Mouse (Mus musculus): ENCODE data around the gene Cdc26. TPM values are rescaled to one million over a fixed set of nuclear protein-coding genes. Genes with fewer than 3 reads are reported as not detected.
A peak's percentile ranks its signal among the peaks of the same experiment; 100 is the strongest.

The Cdc26 gene
- polyA plus RNA-seq, 1 experiment from 2014 or later, result 95.5 TPM

GRCm38 (mm10) chr4:62359256-62359775, 49.1 kb downstream of the Cdc26 start:
- peak overlapping the region; percentile 88 for H3K27ac ChIP-seq
- no peaks in the 10 kb centered on the region for H3K9me3 ChIP-seq (replicated peaks)
- peaks cover 33% of the 10 kb centered on the region for H3K36me3 ChIP-seq
- no peak for ATAC-seq
- peak overlapping the region; percentile 78 for H3K4me3 ChIP-seq
- 22% methylated on average over 7 of the region's 7 CpGs for WGBS (ENCODE audit: insufficient replicate concordance)
- peaks cover 34% of the 10 kb centered on the region for H3K4me1 ChIP-seq
- peak overlapping the region; percentile 86 for H3K4me2 ChIP-seq
- H3K27me3 ChIP-seq (replicated peaks), result no peaks in the 10 kb centered on the region
- H3K9ac ChIP-seq, result peak overlapping the region; percentile 83

GRCm38 (mm10) chr4:62357631-62358148, 50.8 kb downstream of the Cdc26 start:
- WGBS (ENCODE audit: insufficient replicate concordance), result 52% methylated on average over 1 of the region's 1 CpGs
- Histone ChIP-seq H3K27ac (peak overlapping the region; percentile 32; the same call in 1 of the 2 replicates), H3K9me3 (replicated peaks) (no peaks in the 10 kb centered on the region), H3K27me3 (replicated peaks) (no peaks in the 10 kb centered on the region), H3K4me2 (no peak overlapping the region), H3K36me3 (peaks cover 40% of the 10 kb centered on the region), H3K4me3 (no peak overlapping the region), H3K9ac (no peak overlapping the region), H3K4me1 (peaks cover 31% of the 10 kb centered on the region)
- no peak for ATAC-seq

GRCm38 (mm10) chr4:62349371-62349770, 59.1 kb downstream of the Cdc26 start:
- 91% methylated on average over 2 of the region's 2 CpGs for WGBS (ENCODE audit: insufficient replicate concordance)
- Histone ChIP-seq H3K9me3 (replicated peaks) (no peaks in the 10 kb centered on the region), H3K27ac (no peak overlapping the region), H3K36me3 (peaks cover 63% of the 10 kb centered on the region), H3K4me2 (no peak overlapping the region), H3K9ac (no peak overlapping the region), H3K4me1 (peaks cover 13% of the 10 kb centered on the region), H3K4me3 (no peak overlapping the region), H3K27me3 (replicated peaks) (no peaks in the 10 kb centered on the region)
- ATAC-seq, result no peak

GRCm38 (mm10) chr4:62348329-62348705, 60.1 kb downstream of the Cdc26 start:
- Histone ChIP-seq H3K9ac (no peak overlapping the region), H3K36me3 (peaks cover 69% of the 10 kb centered on the region), H3K4me2 (peak overlapping the region; percentile 15; the same call in 1 of the 2 replicates), H3K4me3 (no peak overlapping the region), H3K9me3 (replicated peaks) (no peaks in the 10 kb centered on the region), H3K27ac (peak overlapping the region; percentile 37; the same call in 1 of the 2 replicates), H3K27me3 (replicated peaks) (no peaks in the 10 kb centered on the region), H3K4me1 (peaks cover 13% of the 10 kb centered on the region)
- no peak for ATAC-seq
- WGBS (ENCODE audit: insufficient replicate concordance), result 58% methylated on average over 2 of the region's 2 CpGs

- Histone ChIP-seq H3K36me3 (peaks cover 71% of the 10 kb centered on the region), H3K4me1 (peaks cover 13% of the 10 kb centered on the region), H3K9me3 (replicated peaks) (no peaks in the 10 kb centered on the region), H3K4me2 (peak overlapping the region; percentile 15; the same call in 1 of the 2 replicates), H3K27ac (peak overlapping the region; percentile 37; the same call in 1 of the 2 replicates), H3K4me3 (no peak overlapping the region), H3K27me3 (replicated peaks) (no peaks in the 10 kb centered on the region), H3K9ac (no peak overlapping the region)
- 60% methylated on average over 9 of the region's 9 CpGs for WGBS (ENCODE audit: insufficient replicate concordance)
- no peak for ATAC-seq
These were observed 60.7 kb downstream of the Cdc26 start for GRCm38 (mm10) chr4:62347605-62348328.

GRCm38 (mm10) chr4:62345827-62346226, 62.6 kb downstream of the Cdc26 start:
- Histone ChIP-seq H3K27ac (no peak overlapping the region), H3K4me2 (no peak overlapping the region), H3K27me3 (replicated peaks) (no peaks in the 10 kb centered on the region), H3K4me3 (no peak overlapping the region), H3K9me3 (replicated peaks) (no peaks in the 10 kb centered on the region), H3K9ac (no peak overlapping the region), H3K4me1 (peaks cover 13% of the 10 kb centered on the region), H3K36me3 (peaks cover 67% of the 10 kb centered on the region)
- WGBS (ENCODE audit: insufficient replicate concordance), result 73% methylated on average over 4 of the region's 4 CpGs
- no peak for ATAC-seq

- H3K4me1 ChIP-seq, result peaks cover 7% of the 10 kb centered on the region
- H3K27me3 ChIP-seq (replicated peaks), result no peaks in the 10 kb centered on the region
- no peak overlapping the region for H3K27ac ChIP-seq
- H3K36me3 ChIP-seq, result peaks cover 68% of the 10 kb centered on the region
- H3K4me3 ChIP-seq, result no peak overlapping the region
- WGBS (ENCODE audit: insufficient replicate concordance), result 63% methylated on average over 1 of the region's 1 CpGs
- ATAC-seq, result no peak
- no peak overlapping the region for H3K9ac ChIP-seq
- no peak overlapping the region for H3K4me2 ChIP-seq
- H3K9me3 ChIP-seq (replicated peaks), result no peaks in the 10 kb centered on the region
These were observed 64.4 kb downstream of the Cdc26 start for GRCm38 (mm10) chr4:62344000-62344399.

GRCm38 (mm10) chr4:62338536-62338935, 69.9 kb downstream of the Cdc26 start:
- no peak overlapping the region for H3K9ac ChIP-seq
- H3K36me3 ChIP-seq, result peaks cover 85% of the 10 kb centered on the region
- H3K27me3 ChIP-seq (replicated peaks), result no peaks in the 10 kb centered on the region
- H3K4me3 ChIP-seq, result no peak overlapping the region
- no peak overlapping the region for H3K4me2 ChIP-seq
- H3K4me1 ChIP-seq, result no peaks in the 10 kb centered on the region
- no peak for ATAC-seq
- 83% methylated on average over 5 of the region's 5 CpGs for WGBS (ENCODE audit: insufficient replicate concordance)
- H3K27ac ChIP-seq, result no peak overlapping the region
- H3K9me3 ChIP-seq (replicated peaks), result no peaks in the 10 kb centered on the region

Other genes starting within 250 kb of the Cdc26 start
- 0.82 and 1.2 TPM in 2 replicates for gene Zfp37, start 177.6 kb downstream of the Cdc26 start, polyA plus RNA-seq (2016; fragmentation: Nextera tagmentation; extraction: Ambion mirVana)
- gene Slc31a2, start 146.1 kb downstream of the Cdc26 start, polyA plus RNA-seq (2016; fragmentation: Nextera tagmentation; extraction: Ambion mirVana), result 6.5 and 6.8 TPM in 2 replicates
- gene Fkbp15, start 48.1 kb downstream of the Cdc26 start, polyA plus RNA-seq (2016; fragmentation: Nextera tagmentation; extraction: Ambion mirVana), result 18.6 and 21.1 TPM in 2 replicates
- gene Slc31a1, start 47.9 kb downstream of the Cdc26 start, polyA plus RNA-seq (2016; fragmentation: Nextera tagmentation; extraction: Ambion mirVana), result 45.8 and 45.9 TPM in 2 replicates
- 18.5 and 18.8 TPM in 2 replicates for gene Prpf4, start 155 bp upstream of the Cdc26 start, polyA plus RNA-seq (2016; fragmentation: Nextera tagmentation; extraction: Ambion mirVana)
- not detected in 2 replicates for gene Rnf183, start 26.6 kb upstream of the Cdc26 start, polyA plus RNA-seq (2016; fragmentation: Nextera tagmentation; extraction: Ambion mirVana)
- gene Wdr31, start 62.3 kb upstream of the Cdc26 start, polyA plus RNA-seq (2016; fragmentation: Nextera tagmentation; extraction: Ambion mirVana), result 2.4 and 2.6 TPM in 2 replicates
- 0.24 and 0.27 TPM in 2 replicates for gene Bspry, start 71.4 kb upstream of the Cdc26 start, polyA plus RNA-seq (2016; fragmentation: Nextera tagmentation; extraction: Ambion mirVana)
- gene Hdhd3, start 94.8 kb upstream of the Cdc26 start, polyA plus RNA-seq (2016; fragmentation: Nextera tagmentation; extraction: Ambion mirVana), result 4.3 and 4.6 TPM in 2 replicates
- gene Alad, start 111.3 kb upstream of the Cdc26 start, polyA plus RNA-seq (2016; fragmentation: Nextera tagmentation; extraction: Ambion mirVana), result 626 and 633 TPM in 2 replicates
- gene Pole3, start 116.4 kb upstream of the Cdc26 start, polyA plus RNA-seq (2016; fragmentation: Nextera tagmentation; extraction: Ambion mirVana), result 80.6 and 84.1 TPM in 2 replicates
- 0.12 and 0.21 TPM in 2 replicates for gene 4933430I17Rik, start 116.7 kb upstream of the Cdc26 start, polyA plus RNA-seq (2016; fragmentation: Nextera tagmentation; extraction: Ambion mirVana)
- 8.1 and 9.0 TPM in 2 replicates for gene Rgs3, start 151.2 kb upstream of the Cdc26 start, polyA plus RNA-seq (2016; fragmentation: Nextera tagmentation; extraction: Ambion mirVana)